Mouse (Mus musculus) naive thymus-derived CD4-positive, alpha-beta T cell, adult 2 months (primary cell): ENCODE results near the gene Agap1.

Source experiments
- DNase-seq: peaks from one replicate; pipeline ENCODE4 v3.0.0-alpha.2; 2011; ENCODE audit warnings: low read depth

Agap1 gene

DNA sequence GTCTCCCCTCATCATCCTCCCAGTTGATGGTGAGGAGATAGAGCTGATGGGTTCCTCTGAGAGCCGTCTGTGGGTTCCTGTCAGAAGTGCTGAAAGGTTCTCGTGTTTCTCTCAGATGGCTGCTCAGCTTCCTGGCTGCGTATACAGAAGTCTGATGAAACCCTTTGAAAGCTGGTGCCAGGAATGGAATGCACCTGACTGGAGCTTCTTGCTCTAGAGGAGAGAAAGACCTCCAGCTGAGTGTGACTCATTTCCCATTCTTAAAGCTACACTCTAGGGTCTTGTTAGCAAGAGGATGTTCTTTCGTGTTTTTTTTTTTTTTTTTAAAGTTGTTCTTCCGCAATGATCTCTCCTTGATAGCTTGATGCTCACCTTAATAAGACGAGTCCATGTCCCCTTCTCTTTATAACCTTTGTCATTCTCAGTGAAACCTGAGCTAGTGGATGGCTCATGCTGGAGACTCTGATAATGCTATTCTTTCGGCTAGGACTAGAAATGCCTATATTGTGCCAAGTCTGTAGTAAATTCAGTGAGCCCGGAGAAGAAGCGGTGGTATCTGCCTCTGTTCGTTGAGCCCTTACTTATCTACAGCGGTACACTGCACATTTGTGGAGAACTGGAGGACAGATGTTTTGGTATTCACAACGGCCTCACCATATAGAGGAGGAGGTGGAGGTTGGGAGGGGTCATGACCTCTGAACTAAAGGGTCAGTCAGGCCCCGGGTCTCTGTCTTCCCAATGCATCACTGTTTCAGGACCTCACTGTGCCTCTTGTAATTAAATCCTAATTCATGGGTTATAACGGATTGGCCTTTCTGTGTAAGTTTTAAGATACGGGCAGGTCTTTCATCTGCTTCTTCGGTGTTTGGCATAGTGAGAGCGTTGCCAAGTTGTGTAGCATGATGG lies 2.8 kb downstream of the Agap1 start:
- no peak for DNase-seq

DNA sequence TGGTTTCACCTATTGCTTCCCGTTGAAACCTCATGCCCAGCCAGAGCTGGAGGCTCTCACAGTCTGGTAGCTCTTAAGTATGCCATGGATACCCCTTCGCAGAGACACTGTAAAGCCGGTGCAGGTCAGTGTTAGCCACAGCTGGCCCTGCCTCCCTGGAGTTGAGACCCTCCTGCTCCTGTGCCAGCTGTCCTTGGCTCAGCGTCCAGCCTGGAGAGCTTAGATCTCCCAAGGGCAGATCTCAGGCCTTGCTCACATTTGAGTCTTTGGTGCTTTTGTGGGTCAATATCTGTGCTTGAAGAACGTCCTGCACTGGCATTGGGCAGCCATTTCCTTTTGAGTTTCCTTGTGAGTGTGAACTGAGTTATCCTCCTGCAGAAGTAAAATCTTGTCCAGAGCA lies 7.3 kb downstream of the Agap1 start:
- no peak for DNase-seq

DNA sequence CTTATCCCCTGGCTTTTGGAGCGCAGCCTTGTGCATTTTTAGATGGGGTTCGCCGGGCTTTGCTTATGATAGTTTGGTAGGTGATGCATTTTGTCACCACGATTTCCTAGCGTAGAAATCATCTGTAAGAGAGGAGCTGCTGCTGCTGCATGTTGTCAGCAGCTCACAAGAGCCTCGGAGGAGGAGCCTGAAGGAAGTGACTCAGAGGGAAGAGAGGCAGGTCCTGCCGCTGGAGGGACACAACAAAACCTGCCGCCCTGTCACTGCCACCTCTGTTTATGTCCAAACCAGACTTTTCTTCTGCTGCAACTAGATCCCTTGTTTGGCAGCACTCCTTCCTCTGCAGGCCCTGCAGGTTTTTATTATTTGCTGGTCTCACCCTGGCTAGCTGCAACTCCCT lies 8.5 kb downstream of the Agap1 start:
- DNase-seq = no peak

DNA sequence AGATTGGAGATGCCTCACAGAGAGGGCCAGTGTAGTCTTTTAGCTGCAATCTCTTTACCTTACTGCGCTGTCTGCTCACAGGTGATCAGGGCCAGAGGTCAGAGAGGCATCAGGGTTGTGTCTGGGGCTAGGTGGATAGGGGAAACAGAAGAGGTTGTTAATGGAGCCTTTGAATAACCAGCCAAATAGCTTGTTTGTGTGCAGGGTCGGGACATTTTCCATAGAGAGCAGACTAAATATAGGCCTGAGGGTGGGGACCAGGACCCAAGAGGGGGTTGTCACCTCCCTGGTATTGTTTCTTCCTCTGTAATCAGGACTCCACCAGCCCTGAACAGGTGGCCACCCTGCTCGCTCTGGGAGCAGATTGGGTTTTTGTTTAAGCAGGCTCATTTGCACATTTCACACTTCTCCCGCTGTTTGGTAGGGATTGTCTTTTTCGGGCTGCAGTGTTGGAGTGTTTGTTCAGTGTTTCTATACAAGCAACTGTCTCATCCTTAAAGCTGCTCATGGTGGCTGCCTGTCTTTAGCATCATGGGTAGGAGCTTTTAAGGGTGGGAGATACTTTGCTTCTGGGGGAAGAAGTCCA lies 10.9 kb downstream of the Agap1 start:
- no peak for DNase-seq

DNA sequence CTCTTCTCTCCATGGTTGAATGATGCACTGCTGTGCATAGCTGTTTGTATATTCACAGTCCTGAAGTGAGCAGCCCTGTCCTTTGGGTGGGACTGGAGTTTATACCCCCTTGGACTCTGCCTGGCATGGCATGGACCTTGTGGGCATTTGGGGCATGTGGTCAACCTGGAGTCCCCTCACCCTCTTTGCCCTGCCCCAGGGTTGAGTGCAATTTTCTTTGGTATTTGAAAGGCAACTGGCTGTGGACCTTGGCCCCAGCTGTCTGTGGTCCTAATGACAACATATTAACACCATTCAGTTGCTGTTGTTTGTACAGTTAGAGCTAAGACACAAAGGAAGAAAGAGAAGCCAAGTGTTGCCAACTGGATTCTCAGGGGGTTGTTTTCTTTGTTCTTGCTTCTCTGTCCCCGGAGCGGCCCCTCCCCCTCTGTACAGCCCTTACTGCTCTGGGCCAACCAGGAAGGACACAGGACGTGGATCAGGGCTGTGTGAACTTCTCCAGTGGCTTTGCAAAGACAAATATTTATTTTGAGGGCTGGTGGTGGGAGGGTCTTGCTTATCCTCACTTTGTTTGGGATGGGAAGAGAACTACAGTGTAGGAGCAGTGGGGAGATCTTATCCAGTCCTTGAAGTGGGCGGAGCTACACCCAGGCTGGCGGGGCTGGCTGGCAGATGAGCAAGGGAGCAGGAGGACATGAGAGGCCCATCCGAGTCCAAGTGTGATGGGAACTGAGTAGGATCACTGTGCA lies 12.9 kb downstream of the Agap1 start:
- DNase-seq = no peak

DNA sequence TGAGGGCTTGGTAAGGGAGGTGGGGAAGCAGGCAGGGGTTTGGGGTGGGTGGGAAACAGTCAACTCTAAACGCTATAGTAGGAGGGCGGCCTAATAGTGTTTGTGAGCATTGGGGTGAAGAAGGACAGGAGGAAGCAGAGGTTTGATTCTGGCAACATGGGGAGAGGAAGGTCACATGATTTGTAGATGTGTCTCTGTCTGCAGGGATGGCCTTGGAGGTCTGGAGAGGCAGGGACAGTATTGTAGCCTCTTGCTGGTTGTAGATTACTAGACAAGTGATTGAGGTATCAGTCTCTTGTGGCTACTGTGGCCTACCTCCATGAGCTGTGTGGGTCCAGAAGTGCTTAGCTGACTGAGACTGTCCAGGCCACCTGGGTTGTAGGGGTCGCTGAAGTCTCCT lies 13.5 kb downstream of the Agap1 start:
- DNase-seq = no peak

DNA sequence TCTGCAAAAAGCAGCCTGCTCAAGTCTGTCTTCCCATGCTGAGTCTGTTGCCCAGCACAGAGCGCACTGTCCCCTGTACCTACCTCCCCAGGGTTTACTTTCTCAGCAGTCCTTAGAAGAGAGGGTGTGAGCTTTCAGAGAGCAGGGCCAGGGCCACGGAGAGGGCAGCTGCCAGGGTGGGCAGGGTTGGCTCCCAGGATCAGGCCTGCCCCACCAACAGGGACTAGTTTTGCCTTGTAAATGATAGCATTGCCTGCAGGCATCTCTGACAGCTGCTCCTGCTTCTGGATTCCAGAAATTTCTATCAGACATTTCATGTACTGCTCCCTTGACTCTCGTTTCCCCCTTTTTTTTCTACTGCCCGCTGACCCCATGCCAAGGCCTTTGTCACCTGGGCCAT lies 16.8 kb downstream of the Agap1 start:
- no peak for DNase-seq

DNA sequence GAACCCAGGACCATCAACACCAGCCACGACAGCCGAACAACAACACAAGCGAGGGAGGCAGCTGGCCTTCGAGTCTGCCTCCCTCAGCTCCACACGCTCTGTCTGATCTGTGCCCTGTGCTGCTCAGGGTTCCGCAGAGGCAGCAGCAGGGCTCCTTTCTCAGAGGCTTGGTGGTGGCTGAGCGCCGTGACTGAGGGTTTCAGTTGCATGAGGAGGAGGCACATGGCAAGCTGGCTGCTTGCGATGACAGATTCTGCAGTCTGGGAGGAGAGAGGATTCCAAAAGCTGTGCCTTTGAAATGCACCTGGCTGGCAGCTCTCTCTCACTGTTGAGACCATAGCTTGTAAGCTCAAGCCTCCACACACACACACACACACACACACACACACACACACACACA lies 17.3 kb downstream of the Agap1 start:
- no peak for DNase-seq

DNA sequence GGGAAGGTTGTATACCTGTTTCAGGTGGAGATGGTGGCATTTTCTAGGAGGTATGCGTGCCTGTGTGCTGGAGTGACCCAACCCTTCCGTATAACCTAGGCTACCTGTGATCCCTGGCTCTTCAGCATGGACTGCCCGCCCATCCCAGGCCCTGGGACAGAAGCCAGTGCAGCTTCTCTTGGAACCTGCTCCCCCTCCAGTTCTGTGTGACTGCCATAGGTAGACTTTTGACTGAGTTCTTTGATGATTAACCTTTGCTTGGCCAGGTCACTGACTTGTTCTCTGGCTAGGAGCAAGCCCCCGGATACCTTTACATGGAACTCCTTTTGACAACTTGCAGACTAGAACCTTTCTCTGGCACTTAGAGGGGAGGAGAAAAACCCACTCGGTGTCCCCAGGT lies 19.3 kb downstream of the Agap1 start:
- no peak for DNase-seq

DNA sequence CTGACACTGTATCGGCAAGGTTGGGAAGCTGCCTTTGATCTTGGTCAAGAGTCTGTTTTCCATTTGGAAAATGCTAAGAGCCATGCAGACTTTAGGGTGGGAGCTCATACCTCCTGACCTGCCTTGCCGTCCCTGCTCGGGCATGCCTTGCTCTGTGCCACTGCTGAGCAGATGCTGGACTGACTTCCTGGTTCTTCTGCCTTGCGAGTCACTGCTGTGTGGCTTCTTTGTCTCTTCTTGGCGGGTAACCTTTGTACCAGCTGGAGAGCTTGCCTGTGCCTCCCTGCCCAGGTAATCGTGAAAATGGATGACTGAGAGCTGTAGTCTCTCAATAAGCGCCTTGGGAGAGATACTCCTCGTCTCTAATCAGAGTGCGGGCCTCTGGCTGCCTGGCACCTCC lies 20.2 kb downstream of the Agap1 start:
- no peak for DNase-seq

DNA sequence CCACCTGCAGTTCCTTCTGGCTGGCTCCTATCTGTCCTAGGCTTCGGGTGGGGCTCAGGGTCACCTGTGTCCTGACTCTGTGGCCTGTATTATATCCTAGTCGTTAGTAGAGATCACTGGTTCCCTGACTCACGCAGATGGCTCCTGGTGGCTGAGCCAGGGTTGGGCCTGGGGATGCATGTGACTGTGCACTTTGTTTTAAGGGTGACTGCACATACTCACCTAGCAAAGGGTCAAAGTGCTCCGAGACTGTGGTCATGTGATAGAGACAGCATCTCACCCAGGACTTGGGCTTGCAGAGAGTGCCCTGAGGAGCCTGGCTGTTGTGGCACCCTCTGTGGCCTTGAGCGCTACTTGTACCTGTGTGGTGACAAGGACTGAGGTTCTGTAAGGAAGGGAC lies 22.4 kb downstream of the Agap1 start:
- no peak for DNase-seq

DNA sequence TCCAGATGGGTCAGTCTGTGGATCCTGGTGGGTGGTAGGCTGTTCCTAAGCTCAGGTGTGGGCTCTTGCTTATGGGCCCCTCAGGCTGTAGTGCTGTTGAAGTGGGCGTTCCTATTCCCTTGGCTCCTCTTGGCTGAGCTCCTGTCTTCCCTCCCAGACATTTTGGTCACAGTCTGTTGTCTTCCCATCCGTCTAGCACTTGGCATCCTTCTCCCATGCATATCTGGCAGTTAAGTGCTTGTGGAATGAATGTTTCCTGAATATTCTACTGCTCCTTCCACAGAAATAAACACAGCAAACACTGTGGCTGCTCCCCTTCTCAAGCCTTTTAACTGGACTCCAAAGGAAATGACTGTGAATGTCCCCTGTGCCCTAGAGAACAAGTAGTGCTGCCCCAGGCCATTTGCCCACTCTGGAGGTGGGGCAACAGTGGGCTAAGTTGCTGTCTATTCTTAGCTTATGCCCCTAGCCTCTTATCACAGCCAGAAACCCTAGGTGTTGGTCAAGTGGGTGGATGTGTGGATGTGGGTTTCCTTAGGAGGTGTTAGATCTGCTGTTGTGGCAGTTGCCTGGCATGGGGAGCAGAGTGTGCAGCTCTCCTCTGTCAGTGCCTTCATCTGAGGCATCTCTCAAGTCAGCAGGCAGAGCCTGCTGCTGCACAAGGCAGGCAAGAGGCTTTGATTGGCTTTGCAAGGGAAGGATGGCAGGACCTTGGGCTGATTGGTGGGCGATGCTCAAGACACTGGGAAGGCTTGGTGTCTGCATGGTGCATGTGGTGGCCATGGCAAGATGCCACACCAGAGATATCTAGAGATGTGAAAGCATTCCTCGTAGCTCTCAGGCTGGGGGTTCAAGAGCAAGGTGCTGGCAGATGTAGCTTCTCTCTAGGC lies 24.2 kb downstream of the Agap1 start:
- DNase-seq = no peak

DNA sequence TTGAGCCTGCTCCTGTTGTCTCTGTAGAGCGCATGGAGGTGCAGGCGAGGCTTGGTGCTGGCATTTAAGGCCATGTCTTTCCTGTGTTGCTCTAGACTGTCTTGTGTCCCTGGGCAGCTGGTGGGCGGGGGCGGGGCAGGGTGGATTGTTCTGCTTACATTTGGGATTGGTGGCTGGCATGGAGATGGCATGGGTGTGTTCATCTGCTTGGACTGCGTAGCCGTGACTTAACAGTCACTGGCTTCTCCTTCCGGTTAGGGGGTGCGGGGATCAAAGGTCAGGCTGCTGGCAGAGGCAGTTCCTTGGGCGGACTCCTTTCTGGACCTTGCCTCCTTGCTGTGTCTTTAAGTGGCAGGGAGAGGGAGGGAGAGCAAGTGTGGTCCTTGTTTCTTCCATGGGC lies 26.5 kb downstream of the Agap1 start:
- no peak for DNase-seq

DNA sequence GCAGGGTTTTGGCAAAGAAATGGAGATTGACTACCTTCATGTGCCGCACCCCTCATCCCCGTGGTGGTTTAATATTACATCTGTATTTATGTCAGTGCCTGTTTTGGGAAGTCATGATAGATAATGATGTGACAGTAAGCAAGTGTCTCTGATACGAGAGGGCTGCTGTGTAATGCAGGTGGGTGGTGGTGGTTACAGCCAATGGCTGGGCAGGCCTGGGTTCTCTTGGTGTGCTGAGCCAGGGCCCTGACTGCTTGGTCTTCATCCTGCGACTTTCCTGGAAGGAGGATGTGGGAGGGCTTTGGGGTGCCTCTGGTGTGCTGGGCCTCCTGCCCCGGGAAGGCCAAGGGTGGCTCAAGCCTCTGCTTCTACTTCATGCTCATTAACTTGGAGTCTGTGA lies 28.2 kb downstream of the Agap1 start:
- DNase-seq = no peak

DNA sequence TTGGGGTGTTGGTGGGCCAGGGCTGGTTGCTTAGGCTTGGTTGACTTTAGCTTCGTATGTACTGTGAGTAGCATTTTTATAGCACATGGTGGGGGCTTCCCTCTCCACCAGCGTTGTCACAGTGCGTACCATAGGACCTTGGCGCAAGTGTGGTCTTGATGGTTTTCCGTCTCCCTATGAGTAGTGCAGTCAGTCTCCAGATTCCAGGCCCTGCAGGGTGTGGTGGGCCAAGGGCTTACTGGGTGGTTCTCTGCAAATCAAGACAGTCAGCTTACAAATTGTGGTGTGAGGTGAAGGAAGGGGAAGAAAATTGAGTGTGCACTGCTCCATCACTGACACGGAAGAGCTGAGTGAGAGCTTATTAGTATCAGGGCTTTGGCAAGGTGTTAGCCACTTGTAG lies 32.3 kb downstream of the Agap1 start:
- DNase-seq = no peak

DNA sequence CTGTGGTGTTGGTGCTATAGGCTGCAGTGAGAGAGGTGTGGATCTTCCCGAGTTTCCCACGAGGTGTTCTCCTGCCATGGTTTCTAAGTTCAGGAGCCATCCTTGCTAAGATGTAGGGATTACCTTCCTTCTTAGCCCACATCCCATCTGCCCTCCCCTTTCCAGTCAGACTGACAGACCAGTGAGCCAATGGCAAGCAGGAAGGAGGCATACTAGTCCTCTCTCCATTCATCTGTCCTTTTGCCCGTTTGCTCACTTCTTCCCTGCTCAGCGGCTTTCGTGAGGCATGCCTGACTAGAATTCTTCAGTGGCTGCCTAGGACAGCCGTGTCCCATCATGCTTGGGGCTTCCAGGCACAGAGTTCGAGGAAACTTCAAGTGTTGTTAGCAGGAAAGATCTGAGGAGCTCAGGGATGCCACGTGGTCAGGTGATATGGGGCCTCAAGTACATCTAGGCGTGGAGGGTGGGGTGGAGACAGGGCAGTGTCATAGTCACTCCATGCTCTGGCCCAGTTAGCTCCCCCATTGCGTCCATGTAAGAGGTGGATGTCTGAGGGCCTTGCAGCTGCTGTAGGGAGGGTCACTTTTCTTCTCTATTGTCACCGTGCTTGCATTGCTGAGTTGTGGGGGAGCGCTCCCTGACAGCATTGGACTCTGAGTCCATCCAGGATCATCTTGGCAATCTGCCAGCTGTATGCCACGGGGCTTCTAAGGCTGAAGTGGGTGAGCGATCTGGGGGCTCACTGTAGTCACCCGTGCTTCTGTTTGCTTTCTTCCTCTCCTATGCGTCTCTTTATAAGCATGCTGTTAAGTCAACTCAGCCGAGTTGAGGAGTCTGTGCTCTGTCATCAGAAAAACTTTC lies 34.7 kb downstream of the Agap1 start:
- DNase-seq = no peak

DNA sequence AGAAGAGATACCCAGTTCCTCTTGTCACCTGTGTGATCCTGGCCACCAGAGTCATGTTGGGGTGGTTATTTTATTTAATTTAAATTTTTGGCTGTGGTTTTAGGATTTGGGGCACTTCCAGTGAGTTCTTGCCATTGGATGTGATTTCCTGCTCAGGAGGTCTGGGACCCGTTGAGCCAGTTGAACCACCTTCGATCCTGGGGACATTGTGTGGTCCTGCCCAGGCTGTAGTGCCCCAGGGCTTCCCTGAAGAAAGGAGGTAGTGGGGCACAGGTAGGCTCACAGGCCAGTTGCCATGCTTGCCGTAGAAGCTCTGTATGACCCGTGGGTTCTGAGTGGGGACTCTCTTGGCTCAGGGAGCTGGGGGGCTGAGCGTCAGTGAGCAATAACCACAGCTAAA lies 38.6 kb downstream of the Agap1 start:
- DNase-seq = no peak

DNA sequence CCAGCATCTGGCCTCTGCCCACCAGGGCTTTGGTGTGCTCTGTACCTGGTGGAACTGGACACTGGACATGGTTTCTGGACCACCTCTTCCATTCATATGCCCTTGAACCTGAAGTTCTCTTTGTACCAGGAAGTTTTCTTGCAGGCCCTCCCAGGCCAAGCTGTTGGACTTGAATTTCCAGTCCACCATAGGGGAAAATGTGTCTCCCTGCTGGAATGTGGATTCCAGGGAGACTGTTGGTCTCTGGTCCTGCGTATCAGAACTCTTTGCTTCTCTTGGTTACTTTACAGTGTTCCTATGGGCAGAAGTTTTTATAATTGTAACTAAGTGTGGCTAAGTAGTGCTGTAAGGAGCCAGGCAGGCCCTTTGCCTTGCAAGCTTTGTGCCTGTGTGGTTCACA lies 40.2 kb downstream of the Agap1 start:
- DNase-seq = no peak

DNA sequence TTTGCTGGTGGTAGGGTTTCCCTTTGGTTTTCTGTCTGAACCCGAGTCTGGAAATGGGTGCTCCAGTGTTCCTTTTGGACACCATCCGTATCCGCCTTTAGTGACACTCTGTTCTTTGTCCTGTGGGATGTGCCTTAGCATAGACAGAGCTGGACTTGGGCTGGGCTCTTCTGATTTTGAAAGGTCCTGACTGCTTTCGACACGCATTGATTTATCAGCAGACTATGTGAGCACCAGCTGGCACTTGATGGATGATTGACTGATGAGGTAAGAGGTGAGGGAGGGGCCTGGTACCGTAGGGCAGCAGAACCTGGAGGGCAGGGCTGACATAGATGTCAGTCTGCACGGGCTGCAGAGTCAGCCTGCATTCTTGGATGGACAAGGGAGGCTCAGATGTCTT lies 41.6 kb downstream of the Agap1 start:
- no peak for DNase-seq

DNA sequence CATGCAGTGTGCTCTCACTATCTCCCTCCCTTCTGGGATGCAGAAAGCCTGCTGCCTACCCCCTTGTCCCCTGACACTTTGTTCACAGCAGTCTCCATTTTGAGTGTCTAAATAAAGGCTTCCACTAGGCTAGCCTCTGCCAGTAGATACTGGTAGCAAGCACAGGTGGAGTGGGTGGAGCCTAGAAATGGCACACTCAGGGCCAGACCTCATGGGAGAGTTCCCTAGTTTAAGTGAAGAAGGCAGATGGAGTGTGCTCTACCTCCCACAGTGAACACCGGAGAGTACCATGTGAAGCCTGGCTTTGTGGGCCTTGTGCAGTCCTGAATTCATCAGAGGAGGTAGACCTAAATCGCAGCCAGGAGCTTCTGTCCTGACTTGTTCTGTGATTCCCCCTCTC lies 46.3 kb downstream of the Agap1 start:
- DNase-seq = no peak

DNA sequence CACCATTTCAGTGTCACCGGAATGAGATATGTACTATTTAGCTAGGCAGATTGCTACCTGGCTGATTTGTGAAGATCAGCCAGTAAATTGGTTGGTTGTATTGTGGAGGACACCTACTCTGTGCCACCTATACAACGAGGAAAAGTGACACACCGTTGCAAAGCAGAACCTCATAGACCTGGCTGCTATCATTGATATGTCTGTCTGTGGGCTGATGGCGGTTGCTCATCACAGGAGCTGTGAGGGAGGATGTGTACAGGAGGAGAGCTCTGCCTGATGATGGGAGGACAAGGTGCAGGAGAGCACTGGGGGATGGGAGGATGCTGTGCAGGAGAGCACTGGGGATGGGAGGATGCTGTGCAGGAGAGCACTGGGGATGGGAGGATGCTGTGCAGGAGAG lies 46.7 kb downstream of the Agap1 start:
- DNase-seq = no peak
